Mouse (Mus musculus) left cerebral cortex, adult 2 months (tissue): ENCODE measurements around the gene Tmem242. TPM values are rescaled to one million over a fixed set of nuclear protein-coding genes. Genes with fewer than 3 reads are reported as not detected.

Experiments
- DNase-seq, 2 experiments: peaks; one replicate each; pipeline ENCODE4 v3.0.0; 2021 to 2022; ENCODE audit warnings: low spot score in 2 of 2, mixed read lengths in 1 of 2; ENCODE audit errors: extremely low spot score in 1 of 2
- H3K27ac ChIP-seq: fragments of 200-600 bp; 2 replicates; pipeline ENCODE4 v1.8.1; 2022
- H3K4me3 ChIP-seq: fragments of 200-600 bp; 2 replicates; pipeline ENCODE4 v1.8.1; 2022
- CTCF ChIP-seq: fragments of 200-600 bp; IDR thresholded peaks from 2 replicates; pipeline ENCODE4 v1.8.1; 2022; ENCODE audit warnings: antibody characterized with exemption, mild to moderate bottlenecking, moderate library complexity
- intact Hi-C: fragments of 180-260 bp; cut with DNase I; formaldehyde crosslinking; loops from one replicate; pipeline ENCODE4 v1.15.1; 2025
- total RNA-seq, 2 experiments: library from RNA; stranded (reverse); gene quantifications; 2 replicates each; pipeline ENCODE4 v1.2.3; 2021

Tmem242 gene
- total RNA-seq, 2 experiments from 2014 or later, result 80.8 to 84.0 TPM

- peak; percentile 98 for TF ChIP-seq CTCF
- 0 out of 2 replicates have a peak overlapping the region, but pooled peaks have one; percentile 8 for H3K27ac ChIP-seq
- peak; percentile 85 to 91 for DNase-seq
- H3K4me3 ChIP-seq, result no peak overlapping the region
- intact Hi-C loops, result loop anchor here (1.0 to 5.0 kb wide), 5 partner anchors 65 to 395 kb away; no protein-coding TSS in a partner anchor
Observed at GRCm38 (mm10) chr17:5397148-5398007, 42.7 kb downstream of the Tmem242 start.

GRCm38 (mm10) chr17:5396213-5396612, 43.8 kb downstream of the Tmem242 start:
- TF ChIP-seq CTCF, result no peak
- no peak overlapping the region for H3K4me3 ChIP-seq
- DNase-seq, result no peak

GRCm38 (mm10) chr17:5395454-5396205, 44.4 kb downstream of the Tmem242 start:
- Histone ChIP-seq H3K4me3 (no peak overlapping the region), H3K27ac (no peak overlapping the region)
- TF ChIP-seq CTCF, result no peak
- intact Hi-C loops, result loop anchor here (5.0 kb wide), 3 partner anchors 63 to 393 kb away; no protein-coding TSS in a partner anchor
- DNase-seq, result no peak

More at GRCm38 (mm10) chr17:5396213-5396612, 43.8 kb downstream of the Tmem242 start:
- intact Hi-C loops, result loop anchor here (5.0 kb wide), 3 partner anchors 64 to 394 kb away; no protein-coding TSS in a partner anchor
- no peak overlapping the region for H3K27ac ChIP-seq

- intact Hi-C loops, result no loop called here
- H3K4me3 ChIP-seq, result no peak overlapping the region
- TF ChIP-seq CTCF, result no peak
- no peak overlapping the region for H3K27ac ChIP-seq
- DNase-seq, result no peak
Observed at GRCm38 (mm10) chr17:5390682-5391081, 49.4 kb downstream of the Tmem242 start.

GRCm38 (mm10) chr17:5388351-5388750, 51.7 kb downstream of the Tmem242 start:
- Histone ChIP-seq H3K4me3 (no peak overlapping the region), H3K27ac (no peak overlapping the region)
- intact Hi-C loops, result no loop called here
- no peak for DNase-seq
- no peak for TF ChIP-seq CTCF

GRCm38 (mm10) chr17:5386885-5387545, 53.0 kb downstream of the Tmem242 start:
- DNase-seq, result no peak
- no peak overlapping the region for H3K4me3 ChIP-seq
- H3K27ac ChIP-seq, result no peak overlapping the region
- TF ChIP-seq CTCF, result no peak
- intact Hi-C loops, result no loop called here

- DNase-seq, result no peak
- no peak for TF ChIP-seq CTCF
- no peak overlapping the region for H3K4me3 ChIP-seq
- H3K27ac ChIP-seq, result no peak overlapping the region
- intact Hi-C loops, result no loop called here
Observed at GRCm38 (mm10) chr17:5385694-5386093, 54.4 kb downstream of the Tmem242 start.

- intact Hi-C loops, result no loop called here
- H3K27ac ChIP-seq, result no peak overlapping the region
- DNase-seq, result no peak
Observed at GRCm38 (mm10) chr17:5377930-5378310, 62.1 kb downstream of the Tmem242 start.

GRCm38 (mm10) chr17:5377151-5377929, 62.7 kb downstream of the Tmem242 start:
- H3K27ac ChIP-seq, result peak overlapping the region; percentile 50; the same call in 1 of the 2 replicates
- no peak overlapping the region for H3K4me3 ChIP-seq
- no peak for TF ChIP-seq CTCF
- no peak for DNase-seq
- intact Hi-C loops, result no loop called here

More at GRCm38 (mm10) chr17:5377930-5378310, 62.1 kb downstream of the Tmem242 start:
- no peak for TF ChIP-seq CTCF
- H3K4me3 ChIP-seq, result no peak overlapping the region

GRCm38 (mm10) chr17:5372951-5373350, 67.1 kb downstream of the Tmem242 start:
- TF ChIP-seq CTCF, result no peak
- Histone ChIP-seq H3K4me3 (no peak overlapping the region), H3K27ac (no peak overlapping the region)
- intact Hi-C loops, result no loop called here
- no peak for DNase-seq

- Histone ChIP-seq H3K4me3 (no peak overlapping the region), H3K27ac (peak overlapping the region; percentile 42)
- intact Hi-C loops, result no loop called here
- DNase-seq, result no peak
- no peak for TF ChIP-seq CTCF
Observed at GRCm38 (mm10) chr17:5371521-5371920, 68.5 kb downstream of the Tmem242 start.
